Comparison of ENCODE assay signal across 12 mouse cellular contexts in the genomic region with DNA sequence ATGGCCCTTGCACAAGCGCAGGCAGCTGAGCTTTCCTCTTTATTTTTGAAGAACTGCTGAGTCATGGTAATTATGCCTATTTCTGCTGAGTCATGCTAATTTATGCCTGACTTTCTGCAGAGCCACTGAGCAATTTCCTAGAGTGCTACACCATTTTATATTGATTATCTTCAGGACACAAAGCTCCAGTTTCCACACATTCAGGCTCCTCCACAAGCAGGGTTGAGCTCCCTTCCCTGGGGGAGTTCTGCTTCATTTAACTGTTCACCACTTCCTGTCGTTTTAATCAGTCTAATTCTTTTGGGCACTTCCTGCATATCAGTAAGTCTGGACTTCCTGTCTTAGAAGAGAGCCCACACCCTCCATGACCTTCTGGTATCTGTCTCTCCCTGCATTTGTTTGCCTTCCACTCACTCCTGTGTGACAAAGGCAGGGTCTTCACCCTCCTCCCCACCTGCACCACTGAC. TPM values are rescaled to one million over a fixed set of nuclear protein-coding genes. Genes with fewer than 3 reads are reported as not detected.
DNase-seq lines count a peak whose midpoint lies in the region; ATAC-seq and TF ChIP-seq lines count a peak whose summit lies in the region.
"Had no signal": no experiment of that assay in that cellular context is flagged by ENCODE, and none has a peak within 500 bp of the region (broad histone marks: within the 10 kb centered on the region; RNA-seq: fewer than 3 reads in every experiment).

No protein-coding gene starts in this region.

- intact Hi-C loops in heart, postnatal 36 days (cut with DNase I), result no loop called here

- no peak for ATAC-seq in heart, postnatal 0 days (ENCODE audit: insufficient read depth, low read depth)
- ATAC-seq in common myeloid progenitor, adult 5-6 weeks (replicated peaks; ENCODE audit: low read depth, poor library complexity, severe bottlenecking), result peak; percentile 69

- H3K27ac ChIP-seq in heart, postnatal 0 days (ENCODE audit: low read depth), result no peak overlapping the region
- H3K27ac ChIP-seq in ES-E14 (ENCODE audit: insufficient read depth, low read depth, low read length, poor library complexity, severe bottlenecking), result no peak overlapping the region

- H3K4me3 ChIP-seq in heart, postnatal 0 days (ENCODE audit: low read depth, low read length), result no peak overlapping the region
- H3K4me3 ChIP-seq in ES-E14 (ENCODE audit: insufficient read depth in 1 of 2, low read depth in 1 of 2, low read length in 2 of 2, poor library complexity in 1 of 2, severe bottlenecking in 1 of 2), result no peak overlapping the region
- H3K4me3 ChIP-seq in megakaryocyte, embryonic 14.5 days (replicated peaks), result peak overlapping the region; percentile 26

- H3K9ac ChIP-seq in heart, postnatal 0 days (replicated peaks; ENCODE audit: low read depth, low read length), result no peak overlapping the region
- H3K9ac ChIP-seq in ES-E14 (ENCODE audit: insufficient read depth, low read depth, low read length, poor library complexity, severe bottlenecking), result no peak overlapping the region

- in situ Hi-C loops in ES-E14 (cut with MboI; ENCODE audit: low sequenced_read_pairs in 2 of 2, unreplicated experiment in 2 of 2), result no loop called here

- peak; percentile 51 for DNase-seq in heart, postnatal 0 days (ENCODE audit: low spot score)
- no peak for DNase-seq in heart, postnatal 36 days
- DNase-seq in ES-E14 (ENCODE audit: low read depth, low spot score), result no peak
- DNase-seq in cerebellum, postnatal 10 days, result no peak
- no peak for DNase-seq in adrenal gland, postnatal 4 days (ENCODE audit: low spot score in 2 of 2)
- DNase-seq in left cerebral cortex, adult 8-10 months (ENCODE audit: low spot score in 2 of 2), result no peak
- DNase-seq: heart, postnatal 4 days had no signal

- WGBS in heart, postnatal 0 days, result 47% methylated on average over 2 of the region's 2 CpGs

- no peaks in the 10 kb centered on the region for H3K27me3 ChIP-seq in heart, postnatal 0 days (ENCODE audit: control insufficient read depth, insufficient read depth, low read length)
- H3K27me3 ChIP-seq in megakaryocyte, embryonic 14.5 days (replicated peaks), result no peaks in the 10 kb centered on the region

- TF ChIP-seq EP300 in heart, postnatal 0 days (IDR thresholded peaks at IDR 0.05; ENCODE audit: low read depth), result no peak

- TF ChIP-seq CTCF in heart, postnatal 0 days (IDR thresholded peaks at IDR 0.05; ENCODE audit: low read depth), result no peak

- H3K9me3 ChIP-seq in heart, postnatal 0 days (replicated peaks; ENCODE audit: control insufficient read depth, low read length), result no peaks in the 10 kb centered on the region
- no peaks in the 10 kb centered on the region for H3K9me3 ChIP-seq in ES-E14 (ENCODE audit: control insufficient read depth, insufficient read depth, low read depth, low read length)
- H3K9me3 ChIP-seq in megakaryocyte, embryonic 14.5 days, result no peaks in the 10 kb centered on the region

- H3K4me2 ChIP-seq in heart, postnatal 0 days (ENCODE audit: low read depth, low read length), result no peak overlapping the region

- H3K4me1 ChIP-seq in heart, postnatal 0 days (ENCODE audit: control insufficient read depth, insufficient read depth), result no peaks in the 10 kb centered on the region
- H3K4me1 ChIP-seq in ES-E14 (ENCODE audit: control insufficient read depth in 2 of 2, insufficient read depth in 2 of 2, low read length in 2 of 2, poor library complexity in 1 of 2), result no peaks in the 10 kb centered on the region
- peaks cover 48% of the 10 kb centered on the region for H3K4me1 ChIP-seq in megakaryocyte, embryonic 14.5 days

- no peaks in the 10 kb centered on the region for H3K36me3 ChIP-seq in heart, postnatal 0 days (replicated peaks; ENCODE audit: control insufficient read depth, insufficient read depth, low read length)
- H3K36me3 ChIP-seq in ES-E14 (ENCODE audit: control insufficient read depth, insufficient read depth, low read length, poor library complexity, severe bottlenecking), result no peaks in the 10 kb centered on the region
- H3K36me3 ChIP-seq in megakaryocyte, embryonic 14.5 days (replicated peaks; ENCODE audit: low read length), result no peaks in the 10 kb centered on the region

TF ChIP-seq in ES-E14, 5 proteins besides CTCF, POLR2A, EP300 and RAD21:
- TF ChIP-seq MAFK (IDR thresholded peaks at IDR 0.05; ENCODE audit: insufficient read depth, low read depth, low read length) (peak; percentile 99), ZNF384 (IDR thresholded peaks at IDR 0.05; ENCODE audit: low read depth, low read length) (no peak)

RNA-seq across cellular contexts. Expression of gene 4930503B20Rik, which starts 4.0 kb away (rescaled TPM):
- not detected in 2 replicates for total RNA-seq in heart, postnatal 0 days (2014; rRNA removed; ENCODE audit: low replicate concordance)
- 0.22 TPM in 1 of 2 replicates, not detected in the other for polyA plus RNA-seq in heart, postnatal 0 days (2015; fragmentation: Nextera tagmentation; extraction: Ambion mirVana)
- not detected for total RNA-seq in heart, postnatal 36 days (2021)
- total RNA-seq in ES-E14 (2012; rRNA removed), result not detected in 2 replicates
- total RNA-seq in common myeloid progenitor, adult 5-6 weeks (2017), result 0.91 TPM in 1 of 2 replicates, not detected in the other
- polyA plus RNA-seq in megakaryocyte, embryonic 14.5 days (2012; ENCODE audit: insufficient read depth, low replicate concordance), result not detected in 2 replicates
- total RNA-seq in adrenal gland, postnatal 4 days (2021), result not detected
- not detected for total RNA-seq in left cerebral cortex, adult 8-10 months (2022)
- polyA plus RNA-seq: limb, embryonic 11.5 days; neural tube, embryonic 14.5 days had no signal

RNA-seq across cellular contexts. Expression of gene Samd13, which starts 30.2 kb away (rescaled TPM):
- 0.42 and 3.6 TPM in 2 replicates for total RNA-seq in heart, postnatal 0 days (2014; rRNA removed; ENCODE audit: low replicate concordance)
- 1.8 and 2.8 TPM in 2 replicates for polyA plus RNA-seq in heart, postnatal 0 days (2015; fragmentation: Nextera tagmentation; extraction: Ambion mirVana)
- total RNA-seq in heart, postnatal 36 days (2021), result 1 to 10 TPM; 1.6 to 2.4 TPM
- total RNA-seq in ES-E14 (2012; rRNA removed), result 0.45 TPM in 1 of 2 replicates, not detected in the other
- 1.7 and 4.2 TPM in 2 replicates for total RNA-seq in common myeloid progenitor, adult 5-6 weeks (2017)
- polyA plus RNA-seq in megakaryocyte, embryonic 14.5 days (2012; ENCODE audit: insufficient read depth, low replicate concordance), result not detected in 2 replicates
- 1 to 10 TPM; 1.5 TPM for total RNA-seq in adrenal gland, postnatal 4 days (2021)
- total RNA-seq in left cerebral cortex, adult 8-10 months (2022), result under 1 TPM; 0.23 to 0.49 (median 0.45) TPM
- polyA plus RNA-seq: testis, adult 2 months had no signal

RNA-seq across cellular contexts. Expression of gene Dnase2b, which starts 39.7 kb away (rescaled TPM):
- total RNA-seq in heart, postnatal 0 days (2014; rRNA removed; ENCODE audit: low replicate concordance), result not detected in 2 replicates
- not detected in 2 replicates for polyA plus RNA-seq in heart, postnatal 0 days (2015; fragmentation: Nextera tagmentation; extraction: Ambion mirVana)
- total RNA-seq in heart, postnatal 36 days (2021), result not detected
- total RNA-seq in ES-E14 (2012; rRNA removed), result not detected in 2 replicates
- 0.64 TPM in 1 of 2 replicates, not detected in the other for total RNA-seq in common myeloid progenitor, adult 5-6 weeks (2017)
- polyA plus RNA-seq in megakaryocyte, embryonic 14.5 days (2012; ENCODE audit: insufficient read depth, low replicate concordance), result not detected in 2 replicates
- total RNA-seq in adrenal gland, postnatal 4 days (2021), result under 1 TPM in 1 of 2 experiments, not detected in 1; 0.54 TPM
- total RNA-seq in left cerebral cortex, adult 8-10 months (2022), result not detected
- total RNA-seq: heart, postnatal 4 days had no signal
- polyA plus RNA-seq: limb, embryonic 11.5 days; neural tube, embryonic 14.5 days; testis, adult 2 months had no signal
